ENCODE assay signal across 13 mouse cellular contexts in genomic region chr1:138299576-138299975, GRCm38 (mm10). TPM values are rescaled to one million over a fixed set of nuclear protein-coding genes. Genes with fewer than 3 reads are reported as not detected.
A peak's percentile ranks its signal among the peaks of the same experiment; 100 is the strongest.
DNase-seq lines count a peak whose midpoint lies in the region; ATAC-seq lines count a peak whose summit lies in the region.
"Had no signal": no experiment of that assay in that cellular context is flagged by ENCODE, and none has a peak within 500 bp of the region (broad histone marks: within the 10 kb centered on the region; RNA-seq: fewer than 3 reads in every experiment).

No protein-coding gene starts in this region.

- peak; percentile 15 for DNase-seq in ovary, postnatal 36 days (ENCODE audit: low spot score)
- no peak for DNase-seq in ovary, postnatal 14 days (ENCODE audit: low spot score)
- DNase-seq in adrenal gland, postnatal 25 days, result peak; percentile 6
- DNase-seq in natural killer cell, adult 2 months (ENCODE audit: low spot score in 2 of 2), result peak; percentile 76 to 84
- peak; percentile 79 to 89 for DNase-seq in thymus, postnatal 36 days
- no peak for DNase-seq in frontal cortex, postnatal 10 days (ENCODE audit: low spot score in 2 of 2)
- DNase-seq in retina, embryonic 14.5 days (ENCODE audit: low spot score), result no peak
- DNase-seq: cerebellum, adult 9-11 months; kidney, postnatal 4 days had no signal

- no peak for ATAC-seq in cerebellum, adult (ENCODE audit: insufficient number of reproducible peaks, low FRiP score, low TSS enrichment)
- ATAC-seq: midbrain, embryonic 13.5 days had no signal

RNA-seq across cellular contexts. Expression of gene Atp6v1g3, which starts 26.0 kb away (rescaled TPM):
- total RNA-seq in adrenal gland, postnatal 25 days (2021), result not detected in 2 replicates
- total RNA-seq: left cerebral cortex, adult 8-10 months; MEL had no signal

Comparison
In these comparisons a context has a peak if more than half of its experiments do, and no peak if none do; other contexts are left out.
1. DNase-seq: peak in ovary, postnatal 36 days (single experiment), adrenal gland, postnatal 25 days (single experiment), natural killer cell, adult 2 months (2 of 2) and thymus, postnatal 36 days (2 of 2); none in ovary, postnatal 14 days (single experiment), frontal cortex, postnatal 10 days (0 of 2) and retina, embryonic 14.5 days (single experiment).